19 mouse cellular contexts compared by ENCODE assay signal in the genomic region with DNA sequence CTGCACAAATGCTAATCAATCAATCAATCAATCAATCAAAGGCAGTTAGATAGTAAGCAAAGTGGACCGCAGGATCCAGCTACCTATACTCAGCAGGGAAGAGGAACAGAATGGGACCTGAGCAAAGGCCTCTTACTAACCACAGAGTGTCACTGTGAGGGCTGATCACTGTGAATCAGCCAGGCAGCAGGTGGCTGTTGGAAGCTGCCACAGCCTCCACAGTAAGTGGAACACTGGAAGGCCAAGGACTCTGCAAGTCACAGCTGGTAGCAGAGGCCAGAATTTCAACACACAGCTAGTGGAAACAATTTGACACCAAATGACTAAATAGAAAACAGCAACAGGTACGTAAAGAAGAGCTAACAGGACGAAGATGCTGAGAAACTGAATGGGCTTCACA.
DNase-seq lines count a peak whose midpoint lies in the region; ATAC-seq lines count a peak whose summit lies in the region.
"Had no signal": no experiment of that assay in that cellular context is flagged by ENCODE, and none has a peak within 500 bp of the region (broad histone marks: within the 10 kb centered on the region; RNA-seq: fewer than 3 reads in every experiment).

No protein-coding gene starts in this region.

- 0 out of 2 replicates have a peak overlapping the region, but pooled peaks have one; percentile 12 for H3K27ac ChIP-seq in hindbrain, embryonic 15.5 days (replicated peaks)
- H3K27ac ChIP-seq in hindbrain, embryonic 14.5 days = no peak overlapping the region
- H3K27ac ChIP-seq: heart, embryonic 10.5 days; kidney, postnatal 0 days; midbrain, embryonic 12.5 days; stomach, postnatal 0 days had no signal

- no peak for ATAC-seq in hindbrain, embryonic 15.5 days (ENCODE audit: low FRiP score, low read depth)
- no peak for ATAC-seq in hindbrain, embryonic 14.5 days (ENCODE audit: low FRiP score)
- ATAC-seq: CD4-positive, CD25-positive, alpha-beta regulatory T cell, adult 4 months; lung, postnatal 0 days had no signal

- H3K4me3 ChIP-seq in hindbrain, embryonic 15.5 days = no peak overlapping the region
- H3K4me3 ChIP-seq in hindbrain, embryonic 14.5 days (replicated peaks; ENCODE audit: low read length) = no peak overlapping the region
- H3K4me3 ChIP-seq: heart, embryonic 10.5 days; midbrain, embryonic 12.5 days had no signal

- H3K27me3 ChIP-seq in hindbrain, embryonic 15.5 days = no peaks in the 10 kb centered on the region
- H3K27me3 ChIP-seq in hindbrain, embryonic 14.5 days (ENCODE audit: control insufficient read depth, insufficient read depth, low read length) = no peaks in the 10 kb centered on the region
- H3K27me3 ChIP-seq: midbrain, embryonic 12.5 days had no signal

- DNase-seq in adrenal gland, adult (ENCODE audit: inconsistent age in 2 of 2, low spot score in 1 of 2) = peak; percentile 11 to 76
- DNase-seq in adrenal gland, postnatal 4 days (ENCODE audit: low spot score in 2 of 2) = no peak
- DNase-seq in hindbrain, embryonic 14.5 days (ENCODE audit: low spot score) = no peak
- peak; percentile 13 for DNase-seq in NIH3T3 (ENCODE audit: low read depth)
- DNase-seq in adrenal gland, postnatal 36 days = peak; percentile 22 to 60
- DNase-seq in layer of hippocampus, postnatal 10 days (ENCODE audit: low spot score in 2 of 2) = no peak
- DNase-seq in MN1 (ENCODE audit: low spot score) = no peak
- DNase-seq: cerebellum, adult 8-10 months; gastrocnemius, postnatal 36 days; heart, postnatal 10 days; kidney, adult 18-20 months had no signal

- no peaks in the 10 kb centered on the region for H3K9me3 ChIP-seq in hindbrain, embryonic 15.5 days
- H3K9me3 ChIP-seq in hindbrain, embryonic 14.5 days (ENCODE audit: control insufficient read depth, low read length) = no peaks in the 10 kb centered on the region
- H3K9me3 ChIP-seq: G1E; heart, embryonic 10.5 days; midbrain, embryonic 12.5 days had no signal

- peaks cover 32% of the 10 kb centered on the region for H3K36me3 ChIP-seq in hindbrain, embryonic 15.5 days
- H3K36me3 ChIP-seq in hindbrain, embryonic 14.5 days (replicated peaks; ENCODE audit: control insufficient read depth, insufficient read depth) = peaks cover 60% of the 10 kb centered on the region

- no peak overlapping the region for H3K9ac ChIP-seq in hindbrain, embryonic 15.5 days
- H3K9ac ChIP-seq in hindbrain, embryonic 14.5 days = no peak overlapping the region
- H3K9ac ChIP-seq: midbrain, embryonic 12.5 days had no signal

- H3K4me1 ChIP-seq in hindbrain, embryonic 15.5 days (replicated peaks) = peaks cover 8% of the 10 kb centered on the region; the same call in 1 of the 2 replicates
- no peaks in the 10 kb centered on the region for H3K4me1 ChIP-seq in hindbrain, embryonic 14.5 days (replicated peaks; ENCODE audit: control insufficient read depth, insufficient read depth, low read length)
- H3K4me1 ChIP-seq: midbrain, embryonic 12.5 days had no signal

- 82% methylated on average over 3 of the region's 3 CpGs for WGBS in hindbrain, embryonic 15.5 days
- WGBS in hindbrain, embryonic 14.5 days = 82% methylated on average over 3 of the region's 3 CpGs

- H3K4me2 ChIP-seq in hindbrain, embryonic 15.5 days = no peak overlapping the region
- no peak overlapping the region for H3K4me2 ChIP-seq in hindbrain, embryonic 14.5 days (replicated peaks)
- H3K4me2 ChIP-seq: midbrain, embryonic 12.5 days had no signal

Comparison
In these comparisons a context has a peak if more than half of its experiments do, and no peak if none do; other contexts are left out.
1. DNase-seq: peak in adrenal gland, adult (2 of 2), NIH3T3 (single experiment) and adrenal gland, postnatal 36 days (2 of 2); none in adrenal gland, postnatal 4 days (0 of 2), hindbrain, embryonic 14.5 days (single experiment), layer of hippocampus, postnatal 10 days (0 of 2) and MN1 (single experiment).